Mouse (Mus musculus): ENCODE measurements around the gene Itgb6.

Itgb6 gene

GRCm38 (mm10) chr2:60699591-60699990 lies 22.9 kb downstream of the Itgb6 start:
- no peak for TF ChIP-seq GATA4 (IDR thresholded peaks at IDR 0.05; ENCODE audit: insufficient replicate concordance, low read length)

GRCm38 (mm10) chr2:60698155-60698554 lies 24.3 kb downstream of the Itgb6 start:
- no peak for TF ChIP-seq GATA4 (IDR thresholded peaks at IDR 0.05; ENCODE audit: insufficient replicate concordance, low read length)

- TF ChIP-seq GATA4 (IDR thresholded peaks at IDR 0.05; ENCODE audit: insufficient replicate concordance, low read length), result no peak
These were observed 24.9 kb downstream of the Itgb6 start for GRCm38 (mm10) chr2:60697530-60697929.

- TF ChIP-seq GATA4 (IDR thresholded peaks at IDR 0.05; ENCODE audit: insufficient replicate concordance, low read length), result no peak
These were observed 25.9 kb downstream of the Itgb6 start for GRCm38 (mm10) chr2:60696559-60696958.

- no peak for TF ChIP-seq GATA4 (IDR thresholded peaks at IDR 0.05; ENCODE audit: insufficient replicate concordance, low read length)
These were observed 26.7 kb downstream of the Itgb6 start for GRCm38 (mm10) chr2:60695706-60696105.

- TF ChIP-seq GATA4 (IDR thresholded peaks at IDR 0.05; ENCODE audit: insufficient replicate concordance, low read length), result no peak
These were observed 27.9 kb downstream of the Itgb6 start for GRCm38 (mm10) chr2:60694563-60694962.

GRCm38 (mm10) chr2:60692239-60692638 lies 30.2 kb downstream of the Itgb6 start:
- no peak for TF ChIP-seq GATA4 (IDR thresholded peaks at IDR 0.05; ENCODE audit: insufficient replicate concordance, low read length)

GRCm38 (mm10) chr2:60690212-60690611 lies 32.2 kb downstream of the Itgb6 start:
- no peak for TF ChIP-seq GATA4 (IDR thresholded peaks at IDR 0.05; ENCODE audit: insufficient replicate concordance, low read length)

GRCm38 (mm10) chr2:60688944-60689615 lies 33.4 kb downstream of the Itgb6 start:
- TF ChIP-seq GATA4 (IDR thresholded peaks at IDR 0.05; ENCODE audit: insufficient replicate concordance, low read length), result no peak

- TF ChIP-seq GATA4 (IDR thresholded peaks at IDR 0.05; ENCODE audit: insufficient replicate concordance, low read length), result no peak
These were observed 34.3 kb downstream of the Itgb6 start for GRCm38 (mm10) chr2:60688150-60688549.

- TF ChIP-seq GATA4 (IDR thresholded peaks at IDR 0.05; ENCODE audit: insufficient replicate concordance, low read length), result peak; percentile 90
These were observed 36.5 kb downstream of the Itgb6 start for GRCm38 (mm10) chr2:60685973-60686372.

GRCm38 (mm10) chr2:60684168-60684567 lies 38.3 kb downstream of the Itgb6 start:
- TF ChIP-seq GATA4 (IDR thresholded peaks at IDR 0.05; ENCODE audit: insufficient replicate concordance, low read length), result no peak

- TF ChIP-seq GATA4 (IDR thresholded peaks at IDR 0.05; ENCODE audit: insufficient replicate concordance, low read length), result no peak
These were observed 39.9 kb downstream of the Itgb6 start for GRCm38 (mm10) chr2:60682554-60682953.

GRCm38 (mm10) chr2:60674413-60674812 lies 48.0 kb downstream of the Itgb6 start:
- no peak for TF ChIP-seq GATA4 (IDR thresholded peaks at IDR 0.05; ENCODE audit: insufficient replicate concordance, low read length)

- TF ChIP-seq GATA4 (IDR thresholded peaks at IDR 0.05; ENCODE audit: insufficient replicate concordance, low read length), result no peak
These were observed 49.2 kb downstream of the Itgb6 start for GRCm38 (mm10) chr2:60672973-60673954.

- no peak for TF ChIP-seq GATA4 (IDR thresholded peaks at IDR 0.05; ENCODE audit: insufficient replicate concordance, low read length)
These were observed 51.2 kb downstream of the Itgb6 start for GRCm38 (mm10) chr2:60671215-60671614.

Measured in liver, adult (tissue).